ENCODE assay signal across 10 mouse cellular contexts in the genomic region with DNA sequence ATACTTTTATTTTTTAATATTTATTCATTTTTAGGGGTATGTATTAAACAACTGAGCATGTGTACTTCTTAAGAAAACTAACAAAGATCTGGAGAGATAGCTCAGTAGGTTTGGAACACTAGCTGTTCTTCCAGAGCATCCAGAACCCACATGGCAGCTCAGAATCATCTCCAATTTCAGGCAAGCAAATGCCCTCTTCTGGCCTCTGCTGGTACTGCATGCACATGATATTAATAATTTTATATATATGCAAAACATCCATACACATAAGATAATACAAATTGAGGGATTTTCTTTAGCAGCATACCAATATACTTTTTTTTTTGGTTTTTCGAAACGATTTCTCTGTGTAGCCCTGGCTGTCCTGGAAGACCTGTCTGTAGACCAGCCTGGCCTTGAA. TPM values are rescaled to one million over a fixed set of nuclear protein-coding genes. Genes with fewer than 3 reads are reported as not detected.
A peak's percentile ranks its signal among the peaks of the same experiment; 100 is the strongest.
DNase-seq lines count a peak whose midpoint lies in the region; ATAC-seq lines count a peak whose summit lies in the region.
"Had no signal": no experiment of that assay in that cellular context is flagged by ENCODE, and none has a peak within 500 bp of the region (broad histone marks: within the 10 kb centered on the region; RNA-seq: fewer than 3 reads in every experiment).

No protein-coding gene starts in this region.

- peaks cover 10% of the 10 kb centered on the region for H3K4me1 ChIP-seq in hindbrain, embryonic 10.5 days (replicated peaks)
- H3K4me1 ChIP-seq in hindbrain, embryonic 16.5 days (ENCODE audit: control insufficient read depth, insufficient read depth, low read depth, low read length), result peaks cover 6% of the 10 kb centered on the region
- H3K4me1 ChIP-seq in neural tube, embryonic 11.5 days (ENCODE audit: control insufficient read depth, insufficient read depth, low read length), result peaks cover 4% of the 10 kb centered on the region; the same call in 1 of the 2 replicates

- no peak overlapping the region for H3K4me2 ChIP-seq in hindbrain, embryonic 16.5 days (ENCODE audit: low read length)
- no peak overlapping the region for H3K4me2 ChIP-seq in neural tube, embryonic 11.5 days (ENCODE audit: low read depth)
- H3K4me2 ChIP-seq: lung, embryonic 15.5 days had no signal

- no peak overlapping the region for H3K4me3 ChIP-seq in hindbrain, embryonic 10.5 days
- no peak overlapping the region for H3K4me3 ChIP-seq in hindbrain, embryonic 16.5 days (ENCODE audit: low read length)
- no peak overlapping the region for H3K4me3 ChIP-seq in neural tube, embryonic 11.5 days (ENCODE audit: low read depth, low read length)
- H3K4me3 ChIP-seq: lung, embryonic 15.5 days had no signal

- 64% methylated on average over 2 of the region's 2 CpGs for WGBS in hindbrain, embryonic 10.5 days
- 75% methylated on average over 2 of the region's 2 CpGs for WGBS in hindbrain, embryonic 16.5 days
- 74% methylated on average over 2 of the region's 2 CpGs for WGBS in neural tube, embryonic 11.5 days

- peak; percentile 46 for DNase-seq in hindbrain, embryonic 10.5 days (ENCODE audit: low spot score)
- peak; percentile 65 for DNase-seq in A20 (ENCODE audit: low read depth, low spot score)
- DNase-seq in ES-CJ7 (ENCODE audit: low read depth, low spot score), result peak; percentile 64
- DNase-seq in embryo, embryonic 10 days (ENCODE audit: low spot score), result peak; percentile 51
- peak; percentile 38 to 76 for DNase-seq in layer of hippocampus, postnatal 14 days (ENCODE audit: low spot score in 2 of 2)
- peak; percentile 55 for DNase-seq in neural tube, embryonic 11.5 days (ENCODE audit: low spot score)

- ATAC-seq in hindbrain, embryonic 16.5 days, result no peak
- no peak for ATAC-seq in neural tube, embryonic 11.5 days (ENCODE audit: insufficient read depth, low FRiP score, low TSS enrichment)
- no peak for ATAC-seq in activated CD4-positive, CD25-positive, alpha-beta regulatory T cell, adult 4 months

- H3K27me3 ChIP-seq in hindbrain, embryonic 10.5 days (ENCODE audit: insufficient read depth, poor library complexity, severe bottlenecking), result no peaks in the 10 kb centered on the region
- no peaks in the 10 kb centered on the region for H3K27me3 ChIP-seq in hindbrain, embryonic 16.5 days (replicated peaks; ENCODE audit: control insufficient read depth, insufficient read depth, low read length)
- H3K27me3 ChIP-seq in neural tube, embryonic 11.5 days (ENCODE audit: control insufficient read depth, insufficient read depth, low read length), result no peaks in the 10 kb centered on the region
- H3K27me3 ChIP-seq: lung, embryonic 15.5 days had no signal

- H3K9ac ChIP-seq in hindbrain, embryonic 16.5 days (ENCODE audit: low read depth, low read length), result no peak overlapping the region
- no peak overlapping the region for H3K9ac ChIP-seq in neural tube, embryonic 11.5 days (ENCODE audit: low read length)
- H3K9ac ChIP-seq: lung, embryonic 15.5 days had no signal

- H3K36me3 ChIP-seq in hindbrain, embryonic 10.5 days, result peaks cover 6% of the 10 kb centered on the region
- H3K36me3 ChIP-seq in hindbrain, embryonic 16.5 days (ENCODE audit: control insufficient read depth, insufficient read depth, low read length), result 0 out of 2 replicates have a peak, but pooled peaks cover under 1% of the 10 kb centered on the region
- H3K36me3 ChIP-seq in neural tube, embryonic 11.5 days (ENCODE audit: control insufficient read depth, insufficient read depth, low read length), result no peaks in the 10 kb centered on the region
- H3K36me3 ChIP-seq: lung, embryonic 15.5 days had no signal

- H3K9me3 ChIP-seq in hindbrain, embryonic 10.5 days, result no peaks in the 10 kb centered on the region
- H3K9me3 ChIP-seq in hindbrain, embryonic 16.5 days (ENCODE audit: control insufficient read depth, low read length), result no peaks in the 10 kb centered on the region
- no peaks in the 10 kb centered on the region for H3K9me3 ChIP-seq in neural tube, embryonic 11.5 days (ENCODE audit: control insufficient read depth, low read length)
- H3K9me3 ChIP-seq: lung, embryonic 15.5 days had no signal

- no peak overlapping the region for H3K27ac ChIP-seq in hindbrain, embryonic 10.5 days
- H3K27ac ChIP-seq in hindbrain, embryonic 16.5 days (ENCODE audit: low read depth, low read length), result no peak overlapping the region
- no peak overlapping the region for H3K27ac ChIP-seq in neural tube, embryonic 11.5 days (ENCODE audit: low read depth, low read length)
- H3K27ac ChIP-seq: lung, embryonic 15.5 days had no signal

RNA-seq across cellular contexts. Expression of a gene that starts 1.9 kb away (rescaled TPM):
- polyA plus RNA-seq in hindbrain, embryonic 10.5 days (2016; fragmentation: Nextera tagmentation; extraction: Ambion mirVana), result 20.1 and 21.7 TPM in 2 replicates
- 18.3 and 20.1 TPM in 2 replicates for polyA plus RNA-seq in hindbrain, embryonic 16.5 days (2015; fragmentation: Nextera tagmentation; extraction: Ambion mirVana)
- 10 to 100 TPM; 10.9 to 13.0 TPM for total RNA-seq in layer of hippocampus, postnatal 14 days (2021)
- polyA plus RNA-seq in neural tube, embryonic 11.5 days (2014; fragmentation: Nextera tagmentation; extraction: Ambion mirVana), result 16.6 and 22.2 TPM in 2 replicates
- 10 to 100 TPM; 21.6 to 23.1 TPM for polyA plus RNA-seq in activated CD4-positive, CD25-positive, alpha-beta regulatory T cell, adult 4 months (2017; shearing (Covaris generic))

RNA-seq across cellular contexts. Expression of a gene that starts 20.8 kb away (rescaled TPM):
- 0.51 and 0.88 TPM in 2 replicates for polyA plus RNA-seq in hindbrain, embryonic 10.5 days (2016; fragmentation: Nextera tagmentation; extraction: Ambion mirVana)
- polyA plus RNA-seq in hindbrain, embryonic 16.5 days (2015; fragmentation: Nextera tagmentation; extraction: Ambion mirVana), result 0.41 and 0.57 TPM in 2 replicates
- under 1 TPM in 1 of 2 experiments, not detected in 1; 0.16 TPM for total RNA-seq in layer of hippocampus, postnatal 14 days (2021)
- polyA plus RNA-seq in neural tube, embryonic 11.5 days (2014; fragmentation: Nextera tagmentation; extraction: Ambion mirVana), result 0.12 and 0.14 TPM in 2 replicates
- polyA plus RNA-seq in activated CD4-positive, CD25-positive, alpha-beta regulatory T cell, adult 4 months (2017; shearing (Covaris generic)), result not detected

RNA-seq across cellular contexts. Expression of a gene that starts 43.3 kb away (rescaled TPM):
- polyA plus RNA-seq in hindbrain, embryonic 10.5 days (2016; fragmentation: Nextera tagmentation; extraction: Ambion mirVana), result 36.4 and 37.0 TPM in 2 replicates
- polyA plus RNA-seq in hindbrain, embryonic 16.5 days (2015; fragmentation: Nextera tagmentation; extraction: Ambion mirVana), result 19.5 and 23.1 TPM in 2 replicates
- total RNA-seq in layer of hippocampus, postnatal 14 days (2021), result 10 to 100 TPM; 22.2 to 25.2 TPM
- polyA plus RNA-seq in neural tube, embryonic 11.5 days (2014; fragmentation: Nextera tagmentation; extraction: Ambion mirVana), result 37.6 and 37.9 TPM in 2 replicates
- polyA plus RNA-seq in activated CD4-positive, CD25-positive, alpha-beta regulatory T cell, adult 4 months (2017; shearing (Covaris generic)), result 10 to 100 TPM; 37.2 to 60.4 TPM

RNA-seq across cellular contexts. Expression of a gene that starts 43.5 kb away (rescaled TPM):
- 100 and 118 TPM in 2 replicates for polyA plus RNA-seq in hindbrain, embryonic 10.5 days (2016; fragmentation: Nextera tagmentation; extraction: Ambion mirVana)
- polyA plus RNA-seq in hindbrain, embryonic 16.5 days (2015; fragmentation: Nextera tagmentation; extraction: Ambion mirVana), result 68.6 and 75.9 TPM in 2 replicates
- 10 to 100 TPM; 26.7 to 27.5 TPM for total RNA-seq in layer of hippocampus, postnatal 14 days (2021)
- 120 and 122 TPM in 2 replicates for polyA plus RNA-seq in neural tube, embryonic 11.5 days (2014; fragmentation: Nextera tagmentation; extraction: Ambion mirVana)
- 10 to 100 TPM; 49.1 to 50.1 TPM for polyA plus RNA-seq in activated CD4-positive, CD25-positive, alpha-beta regulatory T cell, adult 4 months (2017; shearing (Covaris generic))

RNA-seq across cellular contexts. Expression of a gene that starts 45.3 kb away (rescaled TPM):
- polyA plus RNA-seq in hindbrain, embryonic 10.5 days (2016; fragmentation: Nextera tagmentation; extraction: Ambion mirVana), result 0.20 and 0.38 TPM in 2 replicates
- 0.31 TPM in 1 of 2 replicates, not detected in the other for polyA plus RNA-seq in hindbrain, embryonic 16.5 days (2015; fragmentation: Nextera tagmentation; extraction: Ambion mirVana)
- total RNA-seq in layer of hippocampus, postnatal 14 days (2021), result not detected
- polyA plus RNA-seq in neural tube, embryonic 11.5 days (2014; fragmentation: Nextera tagmentation; extraction: Ambion mirVana), result not detected in 2 replicates
- polyA plus RNA-seq in activated CD4-positive, CD25-positive, alpha-beta regulatory T cell, adult 4 months (2017; shearing (Covaris generic)), result not detected
- polyA plus RNA-seq: frontal cortex, adult 2 months had no signal
